Comparison of ENCODE assay signal across 17 mouse cellular contexts in genomic region chr7:11617082-11617481, GRCm38 (mm10). TPM values are rescaled to one million over a fixed set of nuclear protein-coding genes. Genes with fewer than 3 reads are reported as not detected.
A peak's percentile ranks its signal among the peaks of the same experiment; 100 is the strongest.
DNase-seq lines count a peak whose midpoint lies in the region; ATAC-seq lines count a peak whose summit lies in the region.
"Not testable (repeated sequence)": the region's sequence is repeated elsewhere in the genome, so short reads cannot be mapped to it uniquely, and the experiment has no call there.
"Had no signal": no experiment of that assay in that cellular context is flagged by ENCODE, and none has a peak within 500 bp of the region (broad histone marks: within the 10 kb centered on the region; RNA-seq: fewer than 3 reads in every experiment).

No protein-coding gene starts in this region.

- 6% methylated on average over 8 of the region's 8 CpGs for WGBS in embryonic facial prominence, embryonic 11.5 days
- 8% methylated on average over 8 of the region's 8 CpGs for WGBS in intestine, embryonic 14.5 days

- not testable (repeated sequence) for H3K4me1 ChIP-seq in embryonic facial prominence, embryonic 11.5 days (ENCODE audit: control insufficient read depth, insufficient read depth, low read length); intestine, embryonic 14.5 days (replicated peaks; ENCODE audit: control insufficient read depth, insufficient read depth, low read length)

- H3K27ac ChIP-seq in embryonic facial prominence, embryonic 11.5 days (replicated peaks; ENCODE audit: low read depth, low read length); intestine, embryonic 14.5 days (ENCODE audit: low read depth): not testable (repeated sequence)

- not testable (repeated sequence) for H3K4me3 ChIP-seq in embryonic facial prominence, embryonic 11.5 days (ENCODE audit: low read depth, low read length); intestine, embryonic 14.5 days (ENCODE audit: low read depth, low read length)

- DNase-seq in 3134 (ENCODE audit: extremely low read depth, insufficient read length, low spot score), result peak; percentile 3
- peak; percentile 9 for DNase-seq in MN1 (ENCODE audit: low spot score)
- peak; percentile 2 for DNase-seq in adrenal gland, postnatal 25 days
- peak; percentile 5 for DNase-seq in embryonic facial prominence, embryonic 11.5 days (ENCODE audit: low spot score)
- peak; percentile 57 for DNase-seq in intestine, embryonic 14.5 days (ENCODE audit: low spot score)
- peak; percentile 0 for DNase-seq in left cerebral cortex, adult 11 months (ENCODE audit: low spot score)
- peak; percentile 62 for DNase-seq in mesoderm, embryonic 11.5 days (ENCODE audit: low read depth, low spot score)
- peak; percentile 1 for DNase-seq in right cerebral cortex, adult 18-20 months

- not testable (repeated sequence) for H3K36me3 ChIP-seq in embryonic facial prominence, embryonic 11.5 days (replicated peaks; ENCODE audit: control insufficient read depth, insufficient read depth, low read depth, low read length); intestine, embryonic 14.5 days (ENCODE audit: control insufficient read depth, insufficient read depth, low read length)

- H3K4me2 ChIP-seq in embryonic facial prominence, embryonic 11.5 days (ENCODE audit: low read depth, low read length); intestine, embryonic 14.5 days (ENCODE audit: low read length): not testable (repeated sequence)

- H3K9me3 ChIP-seq in embryonic facial prominence, embryonic 11.5 days (replicated peaks; ENCODE audit: control insufficient read depth, low read length); intestine, embryonic 14.5 days (ENCODE audit: control insufficient read depth, low read length): not testable (repeated sequence)

- H3K9ac ChIP-seq in embryonic facial prominence, embryonic 11.5 days (replicated peaks; ENCODE audit: low read length); intestine, embryonic 14.5 days (ENCODE audit: low read length): not testable (repeated sequence)

- not testable (repeated sequence) for H3K27me3 ChIP-seq in embryonic facial prominence, embryonic 11.5 days (ENCODE audit: control insufficient read depth, insufficient read depth, low read length); intestine, embryonic 14.5 days (replicated peaks; ENCODE audit: control insufficient read depth, insufficient read depth, low read length)

- not testable (repeated sequence) for ATAC-seq in embryonic facial prominence, embryonic 11.5 days (replicated peaks; ENCODE audit: insufficient number of reproducible peaks, low FRiP score, low TSS enrichment, low read depth); intestine, embryonic 14.5 days (replicated peaks; ENCODE audit: low FRiP score, low TSS enrichment, low read depth)

RNA-seq across cellular contexts. Expression of gene Zscan4-ps3, which starts 8.0 kb away (rescaled TPM):
- total RNA-seq in adrenal gland, postnatal 25 days (2021), result not detected in 2 replicates
- polyA plus RNA-seq in embryonic facial prominence, embryonic 11.5 days (2014; fragmentation: Nextera tagmentation; extraction: Ambion mirVana), result not detected in 2 replicates
- not detected in 2 replicates for polyA plus RNA-seq in intestine, embryonic 14.5 days (2014; fragmentation: Nextera tagmentation; extraction: Ambion mirVana)
- total RNA-seq: gastrocnemius, adult 8-10 months; heart, postnatal 36 days; layer of hippocampus, postnatal 10 days had no signal
- polyA plus RNA-seq: forebrain, embryonic 15.5 days; kidney, embryonic 14.5 days; limb, embryonic 12.5 days; lung, embryonic 16.5 days; spleen, adult 2 months; testis, adult 2 months had no signal

Comparison
In these comparisons a context has a peak if more than half of its experiments do, and no peak if none do; other contexts are left out.
1. DNase-seq: peak in every context shown above with its lines; median percentile 62 in mesoderm, embryonic 11.5 days; 57 in intestine, embryonic 14.5 days; 9 in MN1; 5 in embryonic facial prominence, embryonic 11.5 days; 3 in 3134; 2 in adrenal gland, postnatal 25 days; 1 in right cerebral cortex, adult 18-20 months; 0 in left cerebral cortex, adult 11 months.